Mouse (Mus musculus) heart, adult 2 months (tissue): ENCODE results near the gene E130208F15Rik. TPM values are rescaled to one million over a fixed set of nuclear protein-coding genes. Genes with fewer than 3 reads are reported as not detected.

Experiments
- DNase-seq, 2 experiments: peaks; one replicate each; pipeline ENCODE4 v3.0.0; 2021
- H3K27ac ChIP-seq: fragments of 200-600 bp; 2 replicates; pipeline ENCODE4 v1.8.1; 2022
- H3K27me3 ChIP-seq: fragments of 200-500 bp; 2 replicates; pipeline ENCODE4 v1.6.1; 2012; ENCODE audit warnings: mild to moderate bottlenecking, low read length, inconsistent platforms, mixed read lengths; ENCODE audit not compliant: control insufficient read depth, insufficient read depth
- H3K36me3 ChIP-seq: fragments of 200-500 bp; 2 replicates; pipeline ENCODE4 v1.6.1; 2012; ENCODE audit warnings: low read length, inconsistent platforms; ENCODE audit not compliant: control insufficient read depth, insufficient read depth
- H3K4me1 ChIP-seq: fragments of 200-500 bp; 2 replicates; pipeline ENCODE4 v1.6.1; 2011; ENCODE audit warnings: low read length; ENCODE audit not compliant: control insufficient read depth, insufficient read depth
- H3K4me3 ChIP-seq: fragments of 200-600 bp; 2 replicates; pipeline ENCODE4 v1.8.1; 2022
- H3K79me2 ChIP-seq: fragments of 200-500 bp; replicated peaks from 2 replicates; pipeline ENCODE4 v1.6.1; 2012; ENCODE audit warnings: mild to moderate bottlenecking, inconsistent platforms, low read length, moderate library complexity, mixed read lengths; ENCODE audit not compliant: control insufficient read depth, insufficient read depth
- H3K9ac ChIP-seq: fragments of 200-500 bp; 2 replicates; pipeline ENCODE4 v1.6.1; 2012; ENCODE audit warnings: low read depth, mild to moderate bottlenecking, control low read depth, inconsistent platforms, low read length, mixed read lengths
- CTCF ChIP-seq: fragments of 200-600 bp; IDR thresholded peaks from 2 replicates; pipeline ENCODE4 v1.8.1; 2022; ENCODE audit warnings: antibody characterized with exemption, mild to moderate bottlenecking, moderate library complexity
- EP300 ChIP-seq: fragments of 200-500 bp; IDR thresholded peaks from 2 replicates; pipeline ENCODE4 v1.6.1; 2011; ENCODE audit warnings: low read depth, low read length, control low read depth; ENCODE audit not compliant: insufficient read depth
- POLR2A ChIP-seq: fragments of 200-500 bp; IDR thresholded peaks from 2 replicates; pipeline ENCODE4 v1.6.1; 2011; ENCODE audit warnings: mild to moderate bottlenecking, low read depth, low read length, control low read depth; ENCODE audit not compliant: insufficient read depth
- WGBS: fragments of 180-500 bp; shearing (Covaris S2); methylation state at CpG from one replicate; pipeline ENCODE4 v1.1.7; 2018; 5-methylcytosine and 5-hydroxymethylcytosine counted together
- intact Hi-C: fragments of 180-260 bp; cut with DNase I; formaldehyde crosslinking; loops from one replicate; pipeline ENCODE4 v1.15.1; 2025
- polyA plus RNA-seq: library from polyadenylated mRNA; depleted of rRNA; stranded (reverse); fragments of >200 nt; gene quantifications from 2 replicates; pipeline ENCODE4 v1.2.3, GENCODE M21; 2012
- total RNA-seq, 2 experiments: library from RNA; stranded (reverse); gene quantifications; 2 replicates each; pipeline ENCODE4 v1.2.3; 2021

E130208F15Rik gene
- total and polyA plus RNA-seq, 3 experiments, result 0.31 to 0.63 (median 0.55) TPM

GRCm38 (mm10) chr7:30289714-30290399 lies 31.7 kb upstream of the E130208F15Rik start:
- H3K27ac ChIP-seq, result no peak overlapping the region
- no peaks in the 10 kb centered on the region for H3K79me2 ChIP-seq
- no peak for TF ChIP-seq EP300
- no peak for TF ChIP-seq POLR2A
- TF ChIP-seq CTCF, result no peak
- peaks cover 4% of the 10 kb centered on the region; the same call in 1 of the 2 replicates for H3K4me1 ChIP-seq
- WGBS, result 67% methylated on average over 10 of the region's 10 CpGs
- intact Hi-C loops, result no loop called here
- H3K9ac ChIP-seq, result no peak overlapping the region
- H3K4me3 ChIP-seq, result no peak overlapping the region
- no peaks in the 10 kb centered on the region for H3K27me3 ChIP-seq
- DNase-seq, result no peak
- H3K36me3 ChIP-seq, result no peaks in the 10 kb centered on the region

DNA sequence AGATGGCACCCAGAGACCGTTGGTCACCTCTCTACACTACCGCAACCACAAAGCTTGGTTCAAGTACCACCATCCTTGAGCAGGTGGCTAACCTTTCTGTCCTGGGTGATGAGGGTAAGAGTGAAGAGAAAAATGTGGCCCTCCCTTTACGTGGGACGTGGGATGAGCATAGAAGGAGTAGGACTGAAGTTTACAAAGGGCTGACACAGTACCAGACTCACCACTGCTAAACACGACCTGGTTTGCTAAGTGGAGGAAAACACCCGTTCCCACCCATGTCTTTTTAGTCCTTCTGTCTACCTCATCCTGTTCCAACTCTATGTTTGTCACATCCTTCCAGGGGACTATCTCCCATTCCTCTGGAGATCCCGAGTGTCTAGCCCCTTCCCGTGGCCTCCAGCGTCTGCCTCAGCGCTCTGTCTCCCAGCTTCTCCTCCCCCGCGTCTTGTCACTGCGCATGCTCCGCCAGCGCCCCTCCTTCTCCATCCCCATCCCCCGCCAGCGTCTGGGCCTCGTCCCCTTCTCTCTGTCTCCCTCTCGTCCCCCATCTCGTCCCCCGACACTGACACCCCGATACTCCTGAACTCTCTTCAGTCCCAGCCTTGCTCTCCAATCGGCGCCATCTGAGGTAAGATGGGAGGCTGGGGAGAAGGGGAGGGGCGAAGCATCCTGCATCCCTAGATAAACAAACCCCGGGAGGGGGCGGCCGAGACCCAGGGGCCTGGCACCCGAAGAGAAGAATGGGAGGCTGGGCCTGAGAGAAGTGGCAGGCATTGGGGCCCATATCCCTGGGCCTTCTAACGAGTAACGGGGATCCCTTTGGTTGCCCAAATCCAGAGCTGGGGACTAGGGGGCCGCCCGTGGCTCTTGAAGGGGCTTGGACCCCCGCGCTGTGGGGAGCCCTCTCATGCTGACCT lies 30.1 kb upstream of the E130208F15Rik start, which contains the start of gene Clip3:
Gene Clip3, plus strand, starts transcription at position 514 of the 917 bp plus-strand sequence.
- DNase-seq, result peak; percentile 73 to 81
- peak within 1 kb of the TSS; percentile 55 for H3K27ac ChIP-seq
- peak; percentile 78 for TF ChIP-seq POLR2A
- no peak for TF ChIP-seq EP300
- TF ChIP-seq CTCF, result no peak
- H3K4me3 ChIP-seq, result peak within 1 kb of the TSS; percentile 36
- no peaks in the 10 kb centered on the region for H3K79me2 ChIP-seq
- intact Hi-C loops, result no loop called here
- peaks cover 5% of the 10 kb centered on the region; the same call in 1 of the 2 replicates for H3K4me1 ChIP-seq
- no peaks in the 10 kb centered on the region for H3K36me3 ChIP-seq
- no peaks in the 10 kb centered on the region for H3K27me3 ChIP-seq
- 11% methylated on average over 35 of the region's 35 CpGs for WGBS
- H3K9ac ChIP-seq, result peak within 1 kb of the TSS; percentile 33

DNA sequence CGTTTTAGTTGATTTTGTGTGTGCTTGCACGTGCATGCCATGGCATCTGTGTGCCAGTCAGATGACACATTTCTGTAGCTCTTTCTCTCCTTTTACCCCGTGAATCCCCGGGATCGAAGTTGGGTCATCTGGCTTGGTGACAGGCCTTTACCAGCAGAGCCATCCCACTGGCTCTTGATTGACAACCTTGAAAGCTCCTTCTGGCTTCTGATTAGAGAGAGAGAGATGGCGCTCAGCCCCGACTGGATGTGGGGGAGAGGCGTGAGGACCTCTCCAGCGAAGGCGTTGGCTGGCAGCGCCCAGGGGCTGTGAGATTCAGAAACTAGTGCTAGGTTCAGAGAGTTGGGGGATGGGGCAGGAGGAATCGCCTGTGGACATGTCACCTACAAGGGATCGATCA lies 27.7 kb upstream of the E130208F15Rik start:
- no peaks in the 10 kb centered on the region for H3K79me2 ChIP-seq
- no peak overlapping the region for H3K4me3 ChIP-seq
- H3K4me1 ChIP-seq, result peaks cover 5% of the 10 kb centered on the region; the same call in 1 of the 2 replicates
- intact Hi-C loops, result no loop called here
- H3K36me3 ChIP-seq, result no peaks in the 10 kb centered on the region
- DNase-seq, result no peak
- H3K9ac ChIP-seq, result no peak overlapping the region
- no peak overlapping the region for H3K27ac ChIP-seq
- no peaks in the 10 kb centered on the region for H3K27me3 ChIP-seq
- 57% methylated on average over 13 of the region's 13 CpGs for WGBS
- TF ChIP-seq POLR2A (no peak), CTCF (no peak), EP300 (no peak)

- H3K27me3 ChIP-seq, result no peaks in the 10 kb centered on the region
- TF ChIP-seq EP300 (no peak), POLR2A (no peak), CTCF (no peak)
- 60% methylated on average over 5 of the region's 5 CpGs for WGBS
- DNase-seq, result no peak
- no peaks in the 10 kb centered on the region for H3K79me2 ChIP-seq
- intact Hi-C loops, result no loop called here
- H3K4me3 ChIP-seq, result no peak overlapping the region
- H3K9ac ChIP-seq, result no peak overlapping the region
- peaks cover 5% of the 10 kb centered on the region; the same call in 1 of the 2 replicates for H3K4me1 ChIP-seq
- no peak overlapping the region for H3K27ac ChIP-seq
- H3K36me3 ChIP-seq, result no peaks in the 10 kb centered on the region
Observed at GRCm38 (mm10) chr7:30294296-30294695, 27.2 kb upstream of the E130208F15Rik start.

DNA sequence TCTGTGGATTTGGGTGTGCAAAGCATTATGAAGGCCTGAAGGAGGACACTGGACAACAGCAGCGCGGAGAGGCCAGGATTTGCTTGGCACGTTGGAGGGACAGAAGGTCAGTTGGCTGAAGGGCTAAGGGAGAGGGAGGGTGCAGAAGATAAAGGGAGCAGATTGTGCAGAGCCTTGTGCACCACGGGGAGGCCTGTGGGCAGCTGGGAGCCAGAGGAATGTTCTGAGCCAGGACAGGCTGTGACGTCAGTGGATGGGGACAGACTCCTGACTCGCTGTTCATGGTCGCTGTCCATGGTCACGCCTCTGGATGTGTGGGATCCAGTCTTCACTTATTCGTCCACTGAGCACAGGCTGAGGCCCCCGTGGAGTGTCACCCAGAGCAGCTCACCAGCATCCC lies 26.4 kb upstream of the E130208F15Rik start:
- H3K27me3 ChIP-seq, result no peaks in the 10 kb centered on the region
- peak; percentile 55 to 68 for DNase-seq
- intact Hi-C loops, result no loop called here
- peaks cover 5% of the 10 kb centered on the region; the same call in 1 of the 2 replicates for H3K4me1 ChIP-seq
- H3K4me3 ChIP-seq, result no peak overlapping the region
- H3K9ac ChIP-seq, result no peak overlapping the region
- 28% methylated on average over 10 of the region's 10 CpGs for WGBS
- no peaks in the 10 kb centered on the region for H3K79me2 ChIP-seq
- H3K27ac ChIP-seq, result no peak overlapping the region
- TF ChIP-seq CTCF, result no peak
- TF ChIP-seq POLR2A, result no peak
- no peak for TF ChIP-seq EP300
- H3K36me3 ChIP-seq, result no peaks in the 10 kb centered on the region
